Mouse (Mus musculus) embryonic fibroblast, embryonic 13.5 days (primary cell): ENCODE measurements around the gene Dnm3. TPM values are rescaled to one million over a fixed set of nuclear protein-coding genes. Genes with fewer than 3 reads are reported as not detected.
A peak's percentile ranks its signal among the peaks of the same experiment; 100 is the strongest.

Experiments used
- H3K27ac ChIP-seq: 2 replicates; pipeline ENCODE4 v1.5.1; 2012; ENCODE audit warnings: low read length, control low read depth, inconsistent platforms; ENCODE audit not compliant: insufficient read depth
- H3K4me1 ChIP-seq: 2 replicates; pipeline ENCODE4 v1.6.1; 2011; ENCODE audit warnings: low read length; ENCODE audit not compliant: control insufficient read depth, insufficient read depth
- H3K4me3 ChIP-seq: 2 replicates; pipeline ENCODE4 v1.5.1; 2011; ENCODE audit warnings: mild to moderate bottlenecking, control low read depth, low read length; ENCODE audit not compliant: insufficient read depth
- CTCF ChIP-seq: IDR thresholded peaks from 2 replicates; pipeline ENCODE4 v1.5.1; 2011; ENCODE audit warnings: mild to moderate bottlenecking, control low read depth, low read length, moderate library complexity, borderline replicate concordance; ENCODE audit not compliant: insufficient read depth
- POLR2A ChIP-seq: IDR thresholded peaks from 2 replicates; pipeline ENCODE4 v1.6.1; 2011; ENCODE audit warnings: low read depth, mild to moderate bottlenecking, control low read depth, low read length, moderate library complexity
- polyA plus RNA-seq: library from polyadenylated mRNA; stranded (reverse); fragments of >200 nt; gene quantifications from 2 replicates; pipeline ENCODE4 v1.2.4, GENCODE M21; 2011; ENCODE audit warnings: low read depth; ENCODE audit not compliant: missing spikeins, insufficient read length

Dnm3 gene
- polyA plus RNA-seq, result 9.0 and 11.7 TPM in 2 replicates

GRCm38 (mm10) chr1:162477246-162478209, at the start of gene Dnm3:
Gene Dnm3 (minus strand): TSS chr1:162478034.
- peak within 1 kb of the TSS; percentile 58 for H3K4me3 ChIP-seq
- peak; percentile 64; the same call in 1 of the 2 replicates for TF ChIP-seq POLR2A
- no peak for TF ChIP-seq CTCF
- H3K27ac ChIP-seq, result no peak within 1 kb of the TSS
- peaks cover 2% of the 10 kb centered on the region; the same call in 1 of the 2 replicates for H3K4me1 ChIP-seq

DNA sequence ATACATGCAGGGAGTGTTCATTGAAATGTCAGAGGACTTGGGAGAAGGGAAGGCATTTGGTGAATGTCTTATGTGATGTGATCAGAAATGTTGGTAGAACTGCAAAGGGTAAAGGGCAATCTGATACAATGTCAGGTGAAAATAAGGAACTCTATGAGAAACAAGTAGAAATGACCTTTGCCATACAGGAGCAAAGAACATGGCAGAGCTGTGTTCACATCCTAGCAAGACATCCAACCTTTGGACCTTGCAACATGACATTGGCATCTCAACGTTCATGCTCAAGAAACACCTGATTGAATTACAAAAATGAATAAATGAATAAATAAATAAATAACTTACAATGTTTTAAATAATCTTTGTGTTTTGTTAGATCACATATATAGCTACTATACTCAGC, 37.3 kb upstream of the Dnm3 start:
- 0 out of 2 replicates have a peak, but pooled peaks cover under 1% of the 10 kb centered on the region for H3K4me1 ChIP-seq
- TF ChIP-seq CTCF (no peak), POLR2A (no peak)
- no peak overlapping the region for H3K27ac ChIP-seq
- H3K4me3 ChIP-seq, result no peak overlapping the region

GRCm38 (mm10) chr1:162510013-162510356, 32.2 kb upstream of the Dnm3 start:
- Histone ChIP-seq H3K4me3 (no peak overlapping the region; the same call in 1 of the 2 replicates), H3K4me1 (peaks cover 6% of the 10 kb centered on the region; the same call in 1 of the 2 replicates), H3K27ac (0 out of 2 replicates have a peak overlapping the region, but pooled peaks have one; percentile 28)
- TF ChIP-seq CTCF, result no peak
- no peak for TF ChIP-seq POLR2A

GRCm38 (mm10) chr1:162509329-162510012, 31.6 kb upstream of the Dnm3 start:
- H3K27ac ChIP-seq, result 0 out of 2 replicates have a peak overlapping the region, but pooled peaks have one; percentile 28
- no peak overlapping the region; the same call in 1 of the 2 replicates for H3K4me3 ChIP-seq
- H3K4me1 ChIP-seq, result peaks cover 6% of the 10 kb centered on the region; the same call in 1 of the 2 replicates
- no peak for TF ChIP-seq CTCF
- TF ChIP-seq POLR2A, result no peak

- H3K4me1 ChIP-seq, result peaks cover 6% of the 10 kb centered on the region; the same call in 1 of the 2 replicates
- no peak overlapping the region for H3K27ac ChIP-seq
- no peak for TF ChIP-seq POLR2A
- no peak for TF ChIP-seq CTCF
- H3K4me3 ChIP-seq, result no peak overlapping the region
Measured at GRCm38 (mm10) chr1:162508211-162509005, 30.6 kb upstream of the Dnm3 start.

GRCm38 (mm10) chr1:162506516-162506915, 28.7 kb upstream of the Dnm3 start:
- peaks cover 6% of the 10 kb centered on the region; the same call in 1 of the 2 replicates for H3K4me1 ChIP-seq
- no peak overlapping the region for H3K27ac ChIP-seq
- TF ChIP-seq CTCF, result no peak
- TF ChIP-seq POLR2A, result no peak
- no peak overlapping the region for H3K4me3 ChIP-seq

- TF ChIP-seq CTCF (no peak), POLR2A (no peak)
- no peak overlapping the region for H3K27ac ChIP-seq
- peaks cover 6% of the 10 kb centered on the region; the same call in 1 of the 2 replicates for H3K4me1 ChIP-seq
- no peak overlapping the region for H3K4me3 ChIP-seq
Measured at GRCm38 (mm10) chr1:162505649-162506048, 27.8 kb upstream of the Dnm3 start.

DNA sequence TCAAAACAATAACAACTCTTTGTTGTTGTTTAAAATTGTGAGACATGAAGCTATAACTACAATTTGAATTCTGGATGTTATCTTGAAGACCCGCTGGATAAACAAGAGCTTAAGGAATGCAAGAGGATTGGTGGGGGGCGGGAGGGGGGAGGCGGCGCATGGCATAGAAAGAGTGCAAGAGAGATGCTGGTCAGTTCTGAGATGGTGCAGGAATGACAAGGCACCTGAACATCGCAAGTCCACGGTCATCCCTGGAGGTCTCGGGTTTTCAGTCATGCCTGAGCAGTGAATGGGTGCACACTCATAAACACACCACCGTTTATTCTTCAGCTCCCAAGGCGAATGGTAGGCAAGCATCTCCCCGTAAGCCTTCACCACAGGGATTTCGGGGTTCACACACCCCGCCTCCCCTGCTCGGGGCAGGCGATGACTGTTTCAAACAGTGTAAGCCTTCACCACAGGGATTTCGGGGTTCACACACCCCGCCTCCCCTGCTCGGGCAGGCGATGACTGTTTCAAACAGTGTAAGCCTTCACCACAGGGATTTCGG, 1.2 kb downstream of the Dnm3 start:
- Histone ChIP-seq H3K27ac (no peak overlapping the region), H3K4me1 (peaks cover 2% of the 10 kb centered on the region; the same call in 1 of the 2 replicates), H3K4me3 (peak overlapping the region; percentile 6)
- TF ChIP-seq CTCF (no peak), POLR2A (no peak)
